Mouse (Mus musculus): Measurements from ENCODE around the gene Rpp40. TPM values are rescaled to one million over a fixed set of nuclear protein-coding genes. Genes with fewer than 3 reads are reported as not detected.

The Rpp40 gene
- total and polyA plus RNA-seq, 3 experiments, result 22.8 to 31.6 TPM; not detected in 1

DNA sequence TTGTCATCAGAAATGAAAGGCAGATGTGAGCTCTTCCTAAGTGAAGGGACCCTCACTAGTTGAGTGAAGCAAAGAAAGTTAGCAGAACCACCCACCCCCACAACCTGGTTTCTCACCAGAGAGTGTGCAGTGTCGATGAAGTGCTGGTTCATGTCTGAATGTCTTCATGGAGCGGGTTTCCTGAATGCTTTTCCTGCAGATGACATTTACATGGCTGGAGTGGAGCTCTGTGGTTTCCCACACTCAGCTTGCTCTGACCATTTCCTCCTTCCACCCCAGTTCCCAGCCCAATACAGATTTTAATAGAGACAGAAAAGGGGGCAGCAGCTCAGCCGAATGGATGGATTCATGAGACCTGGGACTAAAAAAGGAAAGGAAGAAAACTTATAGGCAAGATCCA, 13.3 kb downstream of the Rpp40 start:
- no peak overlapping the region for H3K9ac ChIP-seq (ENCODE audit: control insufficient read depth, low read depth, low read length, poor library complexity, severe bottlenecking)

GRCm38 (mm10) chr13:35886121-35886725, 19.9 kb downstream of the Rpp40 start:
- Histone ChIP-seq H3K79me2 (ENCODE audit: control insufficient read depth, insufficient read depth, low read length, poor library complexity) (no peaks in the 10 kb centered on the region), H3K4me3 (ENCODE audit: control insufficient read depth in 1 of 2, insufficient read depth in 1 of 2, low read depth in 2 of 2, low read length in 2 of 2) (peak overlapping the region; percentile 26 to 64), H3K27ac (ENCODE audit: control insufficient read depth, low read depth, low read length) (no peak overlapping the region), H3K9me3 (replicated peaks; ENCODE audit: insufficient read depth, low read length) (no peaks in the 10 kb centered on the region), H3K4me1 (ENCODE audit: control insufficient read depth in 1 of 2, insufficient read depth in 2 of 2, low read length in 2 of 2) (peaks cover 5% of the 10 kb centered on the region in 2 experiments; a peak in 1 of 4 replicates), H3K9ac (ENCODE audit: control insufficient read depth, low read depth, low read length, poor library complexity, severe bottlenecking) (peak overlapping the region; percentile 44), H3K27me3 (ENCODE audit: control insufficient read depth in 1 of 2, insufficient read depth in 2 of 2, low read length in 2 of 2) (no peaks in the 10 kb centered on the region), H3K36me3 (ENCODE audit: control insufficient read depth in 1 of 2, insufficient read depth in 2 of 2, low read length in 2 of 2) (peaks cover 0 to 3% of the 10 kb centered on the region in 2 experiments; a peak in 2 of 4 replicates)
- peak; percentile 79 for DNase-seq (ENCODE audit: low read depth, low spot score)
- TF ChIP-seq MXI1 (IDR thresholded peaks at IDR 0.05; ENCODE audit: low read depth, low read length) (0 out of 2 replicates have a peak, but pooled peaks have one; percentile 19), TCF12 (IDR thresholded peaks at IDR 0.05; ENCODE audit: low read depth, low read length) (no peak), NELFE (IDR thresholded peaks at IDR 0.05; ENCODE audit: low read depth, low read length) (no peak), MYC (IDR thresholded peaks at IDR 0.05; ENCODE audit: low read depth, low read length) (0 out of 2 replicates have a peak, but pooled peaks have one; percentile 37), HCFC1 (IDR thresholded peaks at IDR 0.05; ENCODE audit: low read depth, low read length) (no peak), CHD1 (IDR thresholded peaks at IDR 0.05; ENCODE audit: low read depth, low read length) (no peak), MEF2A (IDR thresholded peaks at IDR 0.05; ENCODE audit: extremely low read depth, insufficient replicate concordance, low read depth, low read length, poor library complexity, severe bottlenecking) (no peak), POLR2AphosphoS2 (IDR thresholded peaks at IDR 0.05; ENCODE audit: low read length) (no peak), TBP (IDR thresholded peaks at IDR 0.05; ENCODE audit: low read depth, low read length) (no peak), EP300 (IDR thresholded peaks at IDR 0.05; ENCODE audit: low read depth in 1 of 2, low read length in 2 of 2) (no peak), E2F4 (IDR thresholded peaks at IDR 0.05; ENCODE audit: borderline replicate concordance, low read depth, low read length) (no peak), POLR2A (IDR thresholded peaks at IDR 0.05; ENCODE audit: control insufficient read depth in 1 of 2, insufficient read depth in 1 of 2, low read depth in 1 of 2, low read length in 2 of 2, poor library complexity in 1 of 2) (no peak), SMC3 (IDR thresholded peaks at IDR 0.05; ENCODE audit: low read depth, low read length) (peak; percentile 61), JUND (IDR thresholded peaks at IDR 0.05; ENCODE audit: low read depth, low read length) (no peak), USF2 (IDR thresholded peaks at IDR 0.05; ENCODE audit: borderline replicate concordance in 1 of 2, insufficient read depth in 1 of 2, low read depth in 1 of 2, low read length in 2 of 2) (no peak), ETS1 (IDR thresholded peaks at IDR 0.05; ENCODE audit: low read depth, low read length) (no peak), RCOR1 (IDR thresholded peaks at IDR 0.05; ENCODE audit: low read depth, low read length) (no peak), UBTF (IDR thresholded peaks at IDR 0.05; ENCODE audit: borderline replicate concordance, insufficient read depth, low read depth, low read length) (no peak), GATA1 (IDR thresholded peaks at IDR 0.05; ENCODE audit: low read depth, low read length) (no peak), BHLHE40 (IDR thresholded peaks at IDR 0.05; ENCODE audit: borderline replicate concordance, low read depth, low read length) (no peak), POLR2AphosphoS5 (IDR thresholded peaks at IDR 0.05; ENCODE audit: borderline replicate concordance, low read depth, low read length) (no peak), MAFK (IDR thresholded peaks at IDR 0.05; ENCODE audit: borderline replicate concordance, low read depth, low read length) (no peak), GABPA (IDR thresholded peaks at IDR 0.05; ENCODE audit: low read depth, low read length) (no peak), MYB (IDR thresholded peaks at IDR 0.05; ENCODE audit: low read depth, low read length) (no peak), KAT2A (conservative IDR thresholded peaks at IDR 0.05; ENCODE audit: low read depth, low read length) (no peak), SIN3A (IDR thresholded peaks at IDR 0.05; ENCODE audit: low read length) (no peak), ZMIZ1 (IDR thresholded peaks at IDR 0.05; ENCODE audit: low read depth, low read length) (no peak), MAX (IDR thresholded peaks at IDR 0.05; ENCODE audit: low read length) (no peak), ZC3H11A (IDR thresholded peaks at IDR 0.05; ENCODE audit: low read depth, low read length) (peak; percentile 30), MAZ (IDR thresholded peaks at IDR 0.05; ENCODE audit: low read depth, low read length) (no peak)

More for the DNA sequence above, 13.3 kb downstream of the Rpp40 start:
- no peaks in the 10 kb centered on the region for H3K79me2 ChIP-seq (ENCODE audit: control insufficient read depth, insufficient read depth, low read length, poor library complexity)
- TF ChIP-seq USF1 (IDR thresholded peaks at IDR 0.05; ENCODE audit: low read depth, low read length), result no peak
- TF ChIP-seq MXI1 (IDR thresholded peaks at IDR 0.05; ENCODE audit: low read depth, low read length), result no peak
- no peak for TF ChIP-seq CHD2 (IDR thresholded peaks at IDR 0.05; ENCODE audit: low read length)
- TF ChIP-seq MYC (IDR thresholded peaks at IDR 0.05; ENCODE audit: low read depth, low read length), result no peak
- H3K27ac ChIP-seq (ENCODE audit: control insufficient read depth, low read depth, low read length), result no peak overlapping the region
- H3K4me3 ChIP-seq (ENCODE audit: control insufficient read depth in 1 of 2, insufficient read depth in 1 of 2, low read depth in 2 of 2, low read length in 2 of 2), result no peak overlapping the region
- no peaks in the 10 kb centered on the region for H3K9me3 ChIP-seq (replicated peaks; ENCODE audit: insufficient read depth, low read length)
- DNase-seq (ENCODE audit: low read depth, low spot score), result no peak
- H3K27me3 ChIP-seq (ENCODE audit: control insufficient read depth in 1 of 2, insufficient read depth in 2 of 2, low read length in 2 of 2), result no peaks in the 10 kb centered on the region
- peaks cover 0 to 2% of the 10 kb centered on the region in 2 experiments; a peak in 1 of 4 replicates for H3K36me3 ChIP-seq (ENCODE audit: control insufficient read depth in 1 of 2, insufficient read depth in 2 of 2, low read length in 2 of 2)
- no peaks in the 10 kb centered on the region for H3K4me1 ChIP-seq (ENCODE audit: control insufficient read depth in 1 of 2, insufficient read depth in 2 of 2, low read length in 2 of 2)

Data from MEL (cell line).